Mouse (Mus musculus) spleen, adult 2 months (tissue): ENCODE measurements around the gene Znrd1as.

Source experiments
- CTCF ChIP-seq: fragments of 200-500 bp; IDR thresholded peaks from 2 replicates; pipeline ENCODE4 v1.5.1; 2011; ENCODE audit warnings: mild to moderate bottlenecking, inconsistent platforms; ENCODE audit not compliant: insufficient read depth, insufficient read length, insufficient replicate concordance; ENCODE audit errors: extremely low read depth
- POLR2A ChIP-seq: fragments of 200-500 bp; IDR thresholded peaks from 2 replicates; pipeline ENCODE4 v1.6.1; 2011; ENCODE audit warnings: low read depth, low read length, inconsistent platforms

DNA sequence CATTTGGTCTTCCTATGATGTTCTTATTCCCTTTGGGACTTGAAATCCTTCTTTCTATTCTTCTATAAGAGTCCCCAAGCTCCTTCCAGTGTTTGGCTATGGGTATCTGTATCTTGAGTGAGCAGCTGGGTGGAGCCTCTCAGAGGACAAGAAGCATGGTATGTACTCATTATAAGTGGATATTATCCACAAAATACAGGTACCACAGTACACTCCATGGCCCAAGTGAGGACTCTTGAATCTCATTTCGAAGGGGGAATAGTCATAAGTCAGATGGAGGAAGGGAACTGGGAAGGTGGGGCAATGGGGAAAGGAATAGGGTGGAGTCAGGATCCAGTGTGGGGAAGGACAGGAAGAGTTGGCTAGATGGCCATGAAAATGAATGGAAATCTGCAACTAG lies 5.3 kb upstream of the Znrd1as start:
- no peak for TF ChIP-seq CTCF
- TF ChIP-seq POLR2A = no peak
